Mouse (Mus musculus) macrophage (primary cell): Measurements from ENCODE around the gene St8sia6. TPM values are rescaled to one million over a fixed set of nuclear protein-coding genes. Genes with fewer than 3 reads are reported as not detected.
"Not testable (repeated sequence)": the region's sequence is repeated elsewhere in the genome, so short reads cannot be mapped to it uniquely, and the experiment has no call there.

Source experiments
- H3K27ac ChIP-seq: fragments of 350-480 bp; formaldehyde crosslinking; 2 replicates; pipeline ENCODE4 v1.9.0; 2021
- H3K36me3 ChIP-seq: fragments of 350-480 bp; formaldehyde crosslinking; 2 replicates; pipeline ENCODE4 v1.9.0; 2021; ENCODE audit errors: inconsistent target
- H3K4me3 ChIP-seq: fragments of 350-480 bp; formaldehyde crosslinking; 2 replicates; pipeline ENCODE4 v1.9.0; 2021; ENCODE audit errors: inconsistent target
- H3K79me2 ChIP-seq: fragments of 350-480 bp; formaldehyde crosslinking; 2 replicates; pipeline ENCODE4 v1.9.0; 2021; ENCODE audit errors: inconsistent target
- WGBS: methylation state at CpG from one replicate; pipeline ENCODE4 v1.1.7; 2026; ENCODE audit warnings: inconsistent platforms; ENCODE audit not compliant: missing documents; 5-methylcytosine and 5-hydroxymethylcytosine counted together
- polyA plus RNA-seq: library from polyadenylated mRNA; stranded (reverse); fragments of 250-400 nt; gene quantifications from 3 replicates; pipeline ENCODE4 v1.2.4, GENCODE M21; 2018; ENCODE audit warnings: inconsistent platforms

The St8sia6 gene
- polyA plus RNA-seq, 1 experiment from 2014 or later = 0.09 TPM

- not testable (repeated sequence) for H3K36me3 ChIP-seq, H3K4me3 ChIP-seq, H3K27ac ChIP-seq, H3K79me2 ChIP-seq
- WGBS = 12% methylated on average over 3 of the region's 3 CpGs
Measured at GRCm38 (mm10) chr2:13785992-13786391, 7.9 kb downstream of the St8sia6 start.

- Histone ChIP-seq H3K27ac (0 out of 2 replicates have a peak overlapping the region, but pooled peaks have one; percentile 2), H3K36me3 (no peaks in the 10 kb centered on the region), H3K79me2 (no peaks in the 10 kb centered on the region), H3K4me3 (no peak overlapping the region)
- WGBS = 14% methylated on average over 2 of the region's 2 CpGs
Measured at GRCm38 (mm10) chr2:13785247-13785646, 8.6 kb downstream of the St8sia6 start.

GRCm38 (mm10) chr2:13784448-13784847, 9.4 kb downstream of the St8sia6 start:
- no peaks in the 10 kb centered on the region for H3K36me3 ChIP-seq
- H3K79me2 ChIP-seq = no peaks in the 10 kb centered on the region
- no peak overlapping the region for H3K27ac ChIP-seq
- 100% methylated on average over 1 of the region's 1 CpGs for WGBS
- H3K4me3 ChIP-seq = no peak overlapping the region

GRCm38 (mm10) chr2:13777032-13777431, 16.8 kb downstream of the St8sia6 start:
- no peak overlapping the region for H3K27ac ChIP-seq
- no peaks in the 10 kb centered on the region for H3K79me2 ChIP-seq
- no peaks in the 10 kb centered on the region for H3K36me3 ChIP-seq
- no peak overlapping the region for H3K4me3 ChIP-seq

GRCm38 (mm10) chr2:13776453-13776852, 17.4 kb downstream of the St8sia6 start:
- H3K79me2 ChIP-seq = no peaks in the 10 kb centered on the region
- no peak overlapping the region for H3K4me3 ChIP-seq
- no peaks in the 10 kb centered on the region for H3K36me3 ChIP-seq
- 100% methylated on average over 1 of the region's 1 CpGs for WGBS
- H3K27ac ChIP-seq = no peak overlapping the region

GRCm38 (mm10) chr2:13775056-13775455, 18.8 kb downstream of the St8sia6 start:
- Histone ChIP-seq H3K79me2 (no peaks in the 10 kb centered on the region), H3K36me3 (no peaks in the 10 kb centered on the region), H3K27ac (no peak overlapping the region), H3K4me3 (no peak overlapping the region)
- 87% methylated on average over 3 of the region's 3 CpGs for WGBS

- no peak overlapping the region for H3K27ac ChIP-seq
- no peaks in the 10 kb centered on the region for H3K79me2 ChIP-seq
- no peak overlapping the region for H3K4me3 ChIP-seq
- WGBS = 92% methylated on average over 5 of the region's 5 CpGs
- H3K36me3 ChIP-seq = no peaks in the 10 kb centered on the region
Measured at GRCm38 (mm10) chr2:13768524-13768923, 25.3 kb downstream of the St8sia6 start.

- no peak overlapping the region for H3K4me3 ChIP-seq
- no peak overlapping the region for H3K27ac ChIP-seq
- no peaks in the 10 kb centered on the region for H3K79me2 ChIP-seq
- WGBS = 66% methylated on average over 9 of the region's 9 CpGs
- no peaks in the 10 kb centered on the region for H3K36me3 ChIP-seq
Measured at GRCm38 (mm10) chr2:13767532-13768411, 26.1 kb downstream of the St8sia6 start.

GRCm38 (mm10) chr2:13760366-13760765, 33.5 kb downstream of the St8sia6 start:
- Histone ChIP-seq H3K79me2 (no peaks in the 10 kb centered on the region), H3K4me3 (no peak overlapping the region), H3K36me3 (no peaks in the 10 kb centered on the region), H3K27ac (no peak overlapping the region)

GRCm38 (mm10) chr2:13757412-13757811, 36.5 kb downstream of the St8sia6 start:
- no peak overlapping the region for H3K4me3 ChIP-seq
- no peak overlapping the region for H3K27ac ChIP-seq
- no peaks in the 10 kb centered on the region for H3K79me2 ChIP-seq
- H3K36me3 ChIP-seq = no peaks in the 10 kb centered on the region
- WGBS = 12% methylated on average over 7 of the region's 7 CpGs

- H3K36me3 ChIP-seq = no peaks in the 10 kb centered on the region
Measured at GRCm38 (mm10) chr2:13755733-13756132, 38.1 kb downstream of the St8sia6 start.

GRCm38 (mm10) chr2:13751691-13752090, 42.2 kb downstream of the St8sia6 start:
- Histone ChIP-seq H3K79me2 (no peaks in the 10 kb centered on the region), H3K27ac (no peak overlapping the region), H3K4me3 (no peak overlapping the region), H3K36me3 (no peaks in the 10 kb centered on the region)
- 94% methylated on average over 1 of the region's 1 CpGs for WGBS

More at GRCm38 (mm10) chr2:13755733-13756132, 38.1 kb downstream of the St8sia6 start:
- Histone ChIP-seq H3K79me2 (no peaks in the 10 kb centered on the region), H3K4me3 (no peak overlapping the region), H3K27ac (no peak overlapping the region)
- 89% methylated on average over 4 of the region's 4 CpGs for WGBS

GRCm38 (mm10) chr2:13750777-13751176, 43.1 kb downstream of the St8sia6 start:
- Histone ChIP-seq H3K27ac (no peak overlapping the region), H3K36me3 (no peaks in the 10 kb centered on the region), H3K79me2 (no peaks in the 10 kb centered on the region), H3K4me3 (no peak overlapping the region)
- WGBS = 71% methylated on average over 1 of the region's 1 CpGs

- H3K36me3 ChIP-seq = no peaks in the 10 kb centered on the region
- 100% methylated on average over 1 of the region's 1 CpGs for WGBS
- no peak overlapping the region for H3K27ac ChIP-seq
- H3K4me3 ChIP-seq = no peak overlapping the region
- H3K79me2 ChIP-seq = no peaks in the 10 kb centered on the region
Measured at GRCm38 (mm10) chr2:13750089-13750488, 43.8 kb downstream of the St8sia6 start.

GRCm38 (mm10) chr2:13749176-13749575, 44.7 kb downstream of the St8sia6 start:
- Histone ChIP-seq H3K27ac (no peak overlapping the region), H3K79me2 (no peaks in the 10 kb centered on the region), H3K4me3 (no peak overlapping the region), H3K36me3 (no peaks in the 10 kb centered on the region)
- 75% methylated on average over 1 of the region's 1 CpGs for WGBS

- H3K27ac ChIP-seq = no peak overlapping the region
- no peaks in the 10 kb centered on the region for H3K36me3 ChIP-seq
- no peak overlapping the region for H3K4me3 ChIP-seq
- WGBS = 100% methylated on average over 1 of the region's 1 CpGs
- no peaks in the 10 kb centered on the region for H3K79me2 ChIP-seq
Measured at GRCm38 (mm10) chr2:13747576-13747975, 46.3 kb downstream of the St8sia6 start.
